Mouse (Mus musculus): Measurements from ENCODE around the gene Ttc9c.

The Ttc9c gene

GRCm38 (mm10) chr19:8774086-8774835 lies 44.9 kb downstream of the Ttc9c start, which contains the start of gene Tmem179b:
TSS of gene Tmem179b (minus strand) at chr19:8774467.
- DNase-seq (ENCODE audit: low spot score in 2 of 2) = peak; percentile 92 to 95

GRCm38 (mm10) chr19:8773409-8773808 lies 45.7 kb downstream of the Ttc9c start:
- no peak for DNase-seq (ENCODE audit: low spot score in 2 of 2)

- no peak for DNase-seq (ENCODE audit: low spot score in 2 of 2)
Measured at GRCm38 (mm10) chr19:8772996-8773395, 46.1 kb downstream of the Ttc9c start.

GRCm38 (mm10) chr19:8770567-8771270 lies 48.4 kb downstream of the Ttc9c start, which contains the start of gene Tmem223:
TSS of gene Tmem223 (plus strand) at chr19:8770996.
- peak; percentile 69 to 78 for DNase-seq (ENCODE audit: low spot score in 2 of 2)

GRCm38 (mm10) chr19:8765562-8765961 lies 53.6 kb downstream of the Ttc9c start:
- DNase-seq (ENCODE audit: low spot score in 2 of 2) = no peak

GRCm38 (mm10) chr19:8763276-8763675 lies 55.9 kb downstream of the Ttc9c start:
- DNase-seq (ENCODE audit: low spot score in 2 of 2) = no peak

- no peak for DNase-seq (ENCODE audit: low spot score in 2 of 2)
Measured at GRCm38 (mm10) chr19:8760757-8761156, 58.4 kb downstream of the Ttc9c start.
